Mouse (Mus musculus): ENCODE measurements at regions not wholly inside any gene's neighbourhood (a gene's known extent, or its start where the extent isn't known, plus 50 kb on each side); places are given as distances from the start of the nearest gene placed in this dataset.

DNA sequence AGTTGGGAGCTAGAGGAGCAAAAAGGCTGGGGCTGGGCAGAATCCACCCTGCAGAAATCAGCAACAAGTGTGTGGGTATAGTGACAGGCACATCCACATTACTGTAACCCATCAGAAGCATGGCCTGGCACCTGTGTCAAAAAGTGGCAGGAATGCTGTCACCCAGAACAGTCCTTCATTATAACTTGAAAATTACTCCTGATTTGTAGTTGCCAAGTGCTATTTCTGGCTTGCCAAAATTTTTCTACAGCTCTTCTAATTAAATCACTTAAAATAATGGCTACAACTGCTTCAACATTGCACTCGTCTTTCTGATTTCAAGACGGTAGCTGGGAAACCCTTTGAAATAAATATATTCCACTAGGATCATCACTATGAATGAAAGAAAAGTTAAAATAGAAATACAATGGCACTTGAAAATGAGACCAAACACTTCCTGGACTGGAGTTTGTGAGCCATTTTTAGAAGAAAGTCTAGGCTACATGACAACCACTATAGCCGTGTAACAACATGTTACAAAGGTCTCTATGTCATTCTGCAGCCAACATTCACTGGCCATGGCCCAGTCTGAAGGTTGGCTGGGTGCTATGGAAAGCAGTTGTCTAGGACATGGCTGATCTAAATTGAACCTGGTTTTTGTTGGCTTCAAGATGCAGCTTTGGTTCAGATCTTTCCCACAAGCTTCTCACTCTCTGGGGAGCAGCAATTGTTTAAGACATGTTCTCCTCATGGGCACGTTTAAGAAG is 190.6 kb upstream of the Tapt1 start:
- DNase-seq (ENCODE audit: low spot score in 2 of 2): no peak

DNA sequence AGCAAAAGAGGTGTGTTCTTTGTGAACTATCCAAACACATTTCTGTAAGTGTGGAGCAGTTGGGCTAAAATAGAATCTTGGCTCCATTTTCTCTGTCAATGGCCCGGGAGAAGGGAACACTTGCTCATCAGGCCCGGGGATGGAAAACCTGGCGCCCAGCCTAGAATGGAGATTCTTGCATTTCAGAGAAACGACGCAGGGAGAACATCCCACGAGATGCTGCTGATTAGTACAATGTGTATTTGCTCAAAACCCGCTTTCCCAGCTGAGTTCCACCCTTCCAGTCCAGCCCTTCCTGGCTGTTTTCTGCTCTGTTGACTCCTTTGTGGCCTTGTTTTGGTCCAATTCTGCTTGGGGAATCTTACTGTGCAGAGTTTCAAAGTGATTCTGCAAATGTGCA is 188.0 kb upstream of the Tapt1 start:
- peak in 1 of 2 experiments; percentile 56 for DNase-seq (ENCODE audit: low spot score in 2 of 2)

DNA sequence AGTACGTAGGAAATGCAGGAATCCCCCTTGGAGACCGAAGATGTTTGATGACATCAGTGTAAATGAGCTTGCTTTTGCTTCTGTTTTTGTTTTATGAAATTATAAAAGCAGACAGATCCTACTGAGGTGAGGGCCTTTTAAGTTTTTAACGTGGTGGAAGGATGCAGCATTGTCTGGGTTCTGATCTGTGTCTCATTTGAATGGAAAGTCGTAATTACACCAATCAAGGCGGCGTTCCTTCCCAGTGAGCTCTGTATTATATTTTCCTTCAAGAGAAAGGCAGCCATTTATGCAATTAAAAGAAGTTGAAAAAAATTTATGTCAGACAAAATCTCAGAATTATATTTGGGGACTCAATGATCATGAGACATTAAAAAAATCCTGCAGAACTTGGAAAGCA is 176.9 kb upstream of the Tapt1 start:
- no peak for DNase-seq (ENCODE audit: low spot score in 2 of 2)

DNA sequence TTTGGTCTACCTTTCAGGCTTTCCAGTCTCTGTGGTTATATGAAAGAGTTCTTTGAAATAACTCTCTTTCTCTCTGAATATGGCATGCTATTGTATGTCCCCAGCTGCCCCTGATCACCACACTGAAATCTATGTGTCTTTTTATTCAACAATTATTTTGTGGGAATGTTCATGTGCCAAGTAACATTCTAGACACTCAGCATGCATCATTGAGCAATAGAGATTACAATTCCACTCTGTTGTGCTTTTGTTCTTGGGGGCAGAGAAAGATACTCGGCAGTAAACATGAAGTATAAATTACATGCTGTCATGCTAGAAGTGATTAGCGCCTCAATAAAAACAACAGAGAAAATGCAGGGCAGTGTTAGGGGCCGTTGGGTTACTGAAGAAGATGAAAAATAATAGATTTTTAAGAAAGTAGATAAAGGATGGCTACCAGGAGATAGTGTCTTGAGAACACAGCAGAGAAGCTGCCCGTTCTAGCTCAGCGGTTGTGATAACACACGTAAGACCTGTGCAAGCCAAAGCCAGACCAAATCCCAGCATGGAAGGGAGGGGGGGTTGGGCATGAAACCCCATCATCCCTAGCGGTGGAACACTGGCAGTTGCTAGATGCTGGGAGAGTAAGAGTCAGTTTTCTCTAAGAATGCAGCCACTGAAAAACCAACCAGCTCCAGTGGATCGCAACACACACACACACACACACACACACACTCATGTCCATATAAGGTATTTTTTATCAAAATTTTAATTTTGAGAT is 174.3 kb upstream of the Tapt1 start:
- no peak for DNase-seq (ENCODE audit: low spot score in 2 of 2)

DNA sequence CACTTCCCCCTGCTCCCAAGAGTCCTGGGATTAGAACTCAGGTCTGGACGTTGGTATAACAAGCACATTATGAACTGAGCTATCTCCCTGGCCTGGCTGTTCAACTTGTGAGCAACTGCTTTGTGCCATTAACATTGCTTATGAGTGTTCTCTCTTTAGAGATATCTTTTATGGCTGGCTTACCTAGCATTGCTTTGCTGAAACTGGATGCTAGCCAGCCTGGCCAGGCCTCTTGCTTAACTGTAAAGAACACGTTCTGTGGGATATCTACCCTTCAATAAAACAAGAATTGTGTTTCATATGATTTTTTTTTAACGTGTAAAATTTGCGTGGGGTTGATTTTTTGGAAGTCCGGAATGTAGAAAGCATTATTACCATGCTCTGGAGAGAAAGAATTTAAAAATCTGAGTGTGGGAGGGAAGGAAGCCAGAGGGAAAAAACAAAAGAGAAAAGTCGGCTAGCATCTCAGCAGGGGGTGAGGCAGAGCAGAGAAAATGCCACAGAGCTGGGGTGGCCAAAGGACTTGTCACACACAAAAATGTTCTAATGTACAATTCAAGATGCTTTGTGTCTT is 160.9 kb upstream of the Tapt1 start:
- no peak for DNase-seq (ENCODE audit: low spot score in 2 of 2)

DNA sequence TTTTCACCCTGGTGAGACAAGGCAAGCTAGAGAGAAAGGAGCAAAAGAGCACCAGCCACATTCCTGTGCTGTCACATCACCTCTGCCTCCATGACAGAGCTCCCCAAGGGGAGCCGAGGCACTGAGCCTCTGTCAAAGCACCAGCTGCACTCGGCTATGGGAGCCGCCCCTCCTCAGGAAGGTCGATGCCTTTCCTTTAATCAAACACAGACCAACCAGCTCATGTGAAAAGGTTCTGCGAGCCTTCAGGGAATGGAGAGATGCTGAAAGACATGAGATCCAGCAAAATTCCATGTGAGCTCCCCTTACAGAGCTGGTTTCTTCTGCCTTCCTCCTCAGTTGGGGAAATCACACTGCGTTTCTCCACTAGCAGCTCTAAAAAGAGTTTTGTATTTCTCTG is 159.8 kb upstream of the Tapt1 start:
- no peak for DNase-seq (ENCODE audit: low spot score in 2 of 2)

DNA sequence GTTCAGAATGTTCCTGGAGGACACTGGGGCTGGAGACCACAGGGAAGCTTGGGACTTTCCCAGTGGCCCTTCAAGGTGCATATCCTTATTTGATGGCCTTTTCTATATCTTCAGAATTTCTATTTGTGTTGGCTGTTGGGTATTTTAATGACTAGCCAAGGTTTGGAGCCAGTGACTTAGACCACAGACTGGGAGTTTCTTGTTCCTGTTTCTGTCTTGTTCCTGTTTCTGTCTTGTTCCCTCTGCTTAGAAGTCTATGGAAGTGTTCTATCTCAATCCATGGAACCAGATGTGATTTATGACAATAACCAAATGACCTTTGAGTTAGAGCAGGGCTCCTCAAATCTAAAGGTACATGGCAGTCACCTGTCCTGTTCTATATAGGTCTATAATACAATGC is 156.6 kb upstream of the Tapt1 start:
- DNase-seq (ENCODE audit: low spot score in 2 of 2): no peak

DNA sequence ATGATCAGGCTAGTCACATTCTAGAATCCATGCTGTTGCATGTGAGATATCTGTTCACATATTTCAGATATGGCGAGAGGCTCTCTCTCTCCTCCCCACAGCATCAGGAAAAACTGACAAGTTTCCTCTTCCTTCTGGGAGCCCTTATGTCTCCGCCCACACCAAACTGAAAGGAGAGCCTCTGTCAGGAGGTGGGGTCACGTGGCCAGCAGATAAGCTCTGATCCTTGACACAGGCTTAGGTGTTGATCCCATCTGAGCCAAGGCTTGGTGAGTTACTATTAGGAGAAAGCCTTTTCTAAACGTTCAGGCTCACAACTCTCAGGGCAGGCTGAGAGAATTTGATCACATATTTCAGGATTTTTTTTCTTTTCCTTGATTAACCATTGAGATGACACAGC is 143.6 kb upstream of the Tapt1 start:
- no peak for DNase-seq (ENCODE audit: low spot score in 2 of 2)

DNA sequence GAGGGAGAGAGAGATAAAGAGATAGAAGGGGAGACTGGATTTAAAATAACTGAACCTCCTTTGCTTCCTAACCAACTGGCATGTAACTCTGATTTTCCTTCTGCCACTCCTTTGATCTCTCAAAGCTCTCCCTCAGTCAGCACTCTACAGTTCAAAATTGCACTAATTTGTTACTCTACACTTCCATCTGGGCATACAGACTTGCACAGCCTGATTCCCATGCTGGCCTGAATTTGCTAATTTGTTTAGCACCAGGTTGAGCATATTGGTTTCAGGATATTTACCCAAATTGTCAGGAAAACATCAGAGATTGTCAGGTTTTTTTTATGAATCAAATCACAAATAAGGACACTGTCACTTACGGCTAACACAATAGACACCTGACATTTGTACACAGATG is 125.9 kb upstream of the Tapt1 start:
- DNase-seq (ENCODE audit: low spot score in 2 of 2): no peak

DNA sequence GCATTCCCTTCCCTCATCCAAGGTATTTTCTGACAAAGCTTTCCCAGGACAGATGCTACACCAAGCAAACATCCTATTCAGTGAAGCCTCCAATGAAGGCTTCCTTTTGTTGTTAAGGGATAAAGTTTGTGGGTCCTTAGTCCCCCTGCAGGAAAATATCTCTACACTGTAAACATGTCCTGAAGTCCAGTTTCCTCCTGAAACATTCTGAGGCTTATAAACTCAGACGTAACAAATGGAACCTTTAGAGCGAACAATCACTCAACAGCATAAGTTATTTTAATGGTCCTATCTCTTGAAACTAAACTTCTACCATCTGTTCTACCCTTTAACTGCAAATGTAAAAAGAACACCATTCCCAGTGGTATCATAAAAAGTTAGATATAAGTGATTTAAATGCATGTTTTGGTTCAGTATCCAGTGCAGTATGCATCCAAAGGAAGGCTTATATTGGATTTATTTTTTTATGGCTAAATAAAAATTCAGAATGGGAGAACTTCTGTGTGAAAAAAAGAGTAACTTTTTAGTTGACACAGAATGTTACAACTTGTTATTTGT is 115.1 kb upstream of the Tapt1 start:
- no peak for DNase-seq (ENCODE audit: low spot score in 2 of 2)

DNA sequence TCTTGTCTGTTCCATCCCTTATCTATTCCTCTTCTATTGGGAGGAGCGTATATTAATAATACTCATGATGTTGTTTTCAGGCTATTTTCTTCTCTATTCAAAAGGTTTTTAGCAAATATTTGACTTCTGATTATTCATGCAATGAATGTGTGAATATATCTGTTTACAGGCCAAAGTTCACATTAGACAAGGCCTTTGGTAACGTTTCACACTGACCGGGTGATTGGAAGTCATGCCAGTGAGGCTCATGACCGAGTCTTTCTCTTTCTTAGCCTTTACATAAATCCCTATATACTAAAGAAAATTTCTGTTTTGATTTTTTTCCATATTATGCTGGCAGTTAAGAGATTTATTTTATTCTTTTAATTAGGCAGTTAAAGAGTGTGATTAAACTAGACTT is 112.2 kb upstream of the Tapt1 start:
- no peak for DNase-seq (ENCODE audit: low spot score in 2 of 2)

DNA sequence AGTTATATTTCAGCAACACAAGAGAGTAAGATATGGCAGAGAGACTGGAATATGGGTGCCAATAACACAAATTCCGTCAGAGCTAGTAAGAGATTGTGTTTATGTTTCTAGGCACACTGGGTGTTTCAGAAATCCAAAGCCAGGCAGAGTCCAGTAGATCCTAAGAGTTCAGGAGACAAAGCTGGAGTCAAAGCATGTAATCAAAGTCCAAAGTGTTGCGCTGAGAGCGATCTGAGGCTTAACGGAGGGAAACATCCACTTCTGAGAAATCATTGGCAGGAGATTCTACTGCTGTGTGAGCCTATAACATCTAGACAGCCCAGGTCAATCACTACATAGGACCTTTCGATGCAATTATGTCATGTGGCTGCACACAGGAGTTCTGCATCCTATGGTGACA is 109.3 kb upstream of the Tapt1 start:
- DNase-seq (ENCODE audit: low spot score in 2 of 2): no peak

DNA sequence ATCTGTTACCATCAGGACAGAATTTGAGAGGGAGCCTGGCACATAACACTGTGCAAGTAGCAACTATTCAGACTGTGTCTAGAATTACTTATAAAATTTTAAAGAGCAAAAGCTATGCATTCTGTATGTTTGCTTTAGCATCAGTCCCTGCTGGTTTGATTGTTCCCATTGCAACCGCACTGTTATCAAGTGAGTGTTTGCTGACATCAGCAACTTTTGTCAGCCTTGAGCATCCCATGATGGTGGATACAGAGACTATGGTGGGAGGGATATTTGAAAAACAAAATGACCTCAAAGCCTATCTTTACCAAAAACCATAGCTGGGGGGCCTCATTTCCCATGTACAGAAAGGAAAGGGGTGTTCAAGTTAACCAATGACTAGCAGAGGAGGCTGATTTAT is 93.2 kb upstream of the Tapt1 start:
- DNase-seq (ENCODE audit: low spot score in 2 of 2): no peak

DNA sequence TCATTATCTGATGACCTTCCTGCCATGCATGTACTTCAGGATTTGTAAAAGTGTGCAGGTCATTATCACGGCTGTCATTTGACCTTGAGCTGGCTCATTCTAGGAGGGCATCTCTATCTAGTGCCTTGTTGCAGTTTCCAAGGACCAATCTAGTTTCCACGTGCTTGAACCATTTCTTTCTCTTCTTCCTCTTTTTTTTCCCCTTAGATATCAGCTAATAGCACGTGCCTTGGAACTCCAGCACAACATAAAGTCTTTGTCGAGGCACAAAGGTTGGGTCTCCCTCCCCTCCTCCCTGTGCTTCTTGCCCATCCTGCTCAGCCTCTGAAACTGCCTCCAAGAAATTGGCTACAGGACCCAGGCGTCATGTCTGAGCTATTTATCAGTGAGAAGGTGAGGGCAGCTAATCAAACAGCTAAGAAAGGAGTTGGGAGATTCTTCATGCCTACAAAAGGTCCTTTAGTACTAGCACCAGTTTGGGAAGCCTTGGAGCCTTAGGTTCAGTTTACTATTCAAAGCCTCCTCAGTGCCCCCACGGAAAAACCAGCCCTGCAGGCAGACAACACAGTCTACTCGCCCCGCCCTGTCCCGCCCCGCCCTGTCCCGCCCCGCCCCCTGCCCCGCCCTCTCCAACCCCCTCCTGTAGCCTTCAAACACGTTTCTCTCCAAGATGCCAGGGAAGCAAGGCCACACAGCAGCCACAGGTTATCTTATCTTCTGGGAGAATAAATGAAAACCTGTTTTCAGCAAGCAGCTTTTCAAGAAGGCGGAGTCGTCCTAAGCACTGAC is 80.5 kb upstream of the Tapt1 start:
- DNase-seq (ENCODE audit: low spot score in 2 of 2): no peak

DNA sequence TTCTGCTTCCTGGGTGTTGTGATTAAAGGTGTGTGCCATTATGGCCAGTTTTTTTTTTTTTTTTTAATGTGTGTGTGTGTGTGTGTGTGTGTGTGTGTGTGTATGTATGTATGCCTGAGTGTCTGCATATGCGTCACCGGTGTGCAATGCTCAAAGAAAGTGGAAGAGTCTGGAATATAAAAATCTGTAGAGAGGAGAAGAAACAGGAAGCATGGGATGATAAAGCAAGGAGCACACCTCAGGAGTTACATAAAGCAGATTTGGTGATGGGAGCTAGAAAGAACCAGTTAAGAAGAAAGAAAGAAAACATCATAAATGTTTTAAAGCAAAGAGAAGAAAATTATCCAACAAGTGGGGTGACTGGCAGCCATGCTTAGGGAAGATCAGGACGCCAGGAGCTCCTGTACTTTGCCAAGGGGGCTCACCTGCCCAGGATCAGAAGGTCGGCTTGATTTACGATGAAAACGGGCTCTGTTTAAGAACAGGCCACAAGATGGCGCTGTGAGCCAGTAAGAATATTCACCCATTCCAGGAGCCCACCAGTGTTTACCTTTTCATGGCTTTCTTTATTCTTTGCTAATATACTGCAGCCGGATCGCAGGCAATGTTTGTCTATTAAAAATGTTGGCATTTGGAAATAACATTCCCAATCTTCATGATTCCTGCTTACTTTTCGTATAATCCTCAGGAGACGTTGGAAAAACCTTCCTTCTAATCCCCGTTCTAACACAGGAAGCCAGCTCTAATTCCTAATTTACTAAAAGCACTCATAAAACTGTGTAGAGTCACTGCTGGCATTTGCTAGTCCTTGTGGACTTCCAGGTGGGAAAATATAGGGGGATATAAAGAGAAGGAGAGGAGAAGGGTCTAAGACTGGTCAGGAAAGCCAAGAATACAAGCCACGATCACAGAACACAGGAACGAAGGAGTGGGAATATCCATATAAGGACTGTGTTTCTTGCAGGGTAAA is 77.7 kb upstream of the Tapt1 start:
- DNase-seq (ENCODE audit: low spot score in 2 of 2): peak; percentile 55 to 73

DNA sequence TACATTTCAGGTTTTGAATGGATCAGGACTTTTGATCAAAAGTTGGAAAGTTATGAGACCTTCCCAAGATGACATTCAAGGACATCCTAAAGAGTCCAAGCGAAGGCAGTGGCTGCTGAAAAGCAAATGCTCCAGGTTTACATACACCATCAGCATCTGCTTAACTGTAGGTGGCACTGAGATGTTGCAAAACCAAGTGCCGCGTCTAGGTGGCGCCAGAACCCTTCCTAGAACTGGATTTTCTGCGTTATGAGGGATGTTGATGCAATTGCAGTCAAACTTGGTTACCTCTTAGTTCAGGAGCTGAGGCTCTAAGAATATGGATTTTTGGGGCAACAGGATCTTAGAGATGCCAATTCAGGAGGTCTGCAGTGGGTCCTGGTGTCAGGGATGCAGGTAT is 58.0 kb upstream of the Tapt1 start:
- DNase-seq (ENCODE audit: low spot score in 2 of 2): peak; percentile 83 to 89
